Mouse (Mus musculus): ENCODE data around the gene Pds5b.
"Not testable (repeated sequence)": the region's sequence is repeated elsewhere in the genome, so short reads cannot be mapped to it uniquely, and the experiment has no call there.

Gene Pds5b

DNA sequence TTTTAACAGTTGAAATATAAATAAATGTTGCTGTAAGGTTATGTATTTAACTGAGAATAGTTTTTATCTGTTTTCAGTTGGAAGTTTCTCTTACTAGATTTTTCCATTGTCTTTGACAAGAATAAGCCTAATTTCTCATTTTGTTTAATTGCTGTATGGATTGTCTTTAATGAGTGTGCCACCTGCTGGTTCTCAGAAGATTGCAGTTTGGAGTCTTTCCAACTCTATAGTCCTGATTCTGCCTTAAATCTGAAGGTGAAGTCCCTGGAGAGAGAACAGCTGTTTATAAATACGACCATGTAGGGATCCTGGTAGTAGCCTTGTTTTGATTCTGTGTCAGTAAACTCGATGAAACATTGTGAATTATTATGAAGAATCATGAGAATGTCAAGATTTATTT lies 29.2 kb downstream of the Pds5b start:
- DNase-seq (ENCODE audit: low read depth, low spot score), result peak; percentile 77

- not testable (repeated sequence) for DNase-seq (ENCODE audit: low read depth, low spot score)
Observed at GRCm38 (mm10) chr5:150706651-150707050, 33.1 kb downstream of the Pds5b start.

DNA sequence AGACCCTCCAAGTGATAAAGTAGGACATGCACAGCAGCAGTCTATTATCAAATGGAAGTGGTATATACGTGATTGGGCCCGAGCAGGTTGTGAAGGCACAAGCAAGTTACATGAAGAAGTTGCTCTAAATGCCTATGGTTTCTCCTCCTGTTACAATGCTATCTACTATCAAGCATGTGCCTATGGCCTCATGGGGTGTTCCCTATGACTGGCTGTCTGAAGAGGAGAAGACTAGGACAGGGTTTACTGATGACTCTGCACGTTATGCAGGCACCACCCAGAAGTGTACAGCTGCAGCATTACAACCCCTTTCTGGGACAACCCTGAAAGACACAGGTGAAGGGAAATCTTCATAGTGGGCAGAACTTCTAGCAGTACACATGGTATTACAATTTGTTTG lies 33.6 kb downstream of the Pds5b start:
- not testable (repeated sequence) for DNase-seq (ENCODE audit: low read depth, low spot score)

GRCm38 (mm10) chr5:150711503-150711902 lies 38.0 kb downstream of the Pds5b start:
- no peak for DNase-seq (ENCODE audit: low read depth, low spot score)

DNA sequence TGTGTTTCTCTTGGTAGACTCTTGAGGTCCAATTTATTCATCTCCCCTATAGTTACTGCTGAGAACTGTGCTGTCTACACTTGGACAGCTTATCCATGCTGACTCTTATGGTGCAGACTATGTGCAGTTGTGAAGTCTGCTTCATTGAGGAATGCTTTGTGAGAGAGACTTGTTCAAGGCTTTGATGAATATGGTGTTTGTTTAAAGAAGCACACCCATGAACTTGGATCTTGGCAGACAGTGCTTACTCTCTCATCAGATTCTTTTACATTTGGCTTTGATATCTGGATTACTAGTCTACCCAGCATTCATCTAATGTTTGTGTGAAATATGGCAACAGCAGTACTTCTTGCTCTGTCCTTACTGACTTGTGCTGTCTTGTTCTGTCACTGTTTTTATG lies 39.9 kb downstream of the Pds5b start:
- DNase-seq (ENCODE audit: low read depth, low spot score), result no peak

DNA sequence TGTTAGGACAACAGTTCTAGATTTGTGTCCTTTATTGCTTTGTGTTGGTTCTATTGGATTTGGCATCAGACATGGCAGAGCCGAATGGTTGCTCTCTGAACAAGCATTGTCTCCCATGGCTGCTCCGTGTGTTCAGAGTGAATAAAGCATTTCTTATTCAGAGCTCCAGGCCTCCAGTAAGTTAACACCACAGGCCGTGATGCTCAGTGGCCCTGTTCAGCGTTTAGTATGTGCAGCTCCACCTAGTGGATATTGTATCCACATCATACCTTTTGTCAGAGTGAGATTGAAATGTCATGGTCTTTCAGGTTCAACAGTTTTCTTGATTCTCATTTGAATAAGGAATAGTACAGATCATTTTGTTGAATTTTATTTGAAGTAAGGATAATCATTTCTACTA lies 44.2 kb downstream of the Pds5b start:
- peak; percentile 77 for DNase-seq (ENCODE audit: low read depth, low spot score)

DNA sequence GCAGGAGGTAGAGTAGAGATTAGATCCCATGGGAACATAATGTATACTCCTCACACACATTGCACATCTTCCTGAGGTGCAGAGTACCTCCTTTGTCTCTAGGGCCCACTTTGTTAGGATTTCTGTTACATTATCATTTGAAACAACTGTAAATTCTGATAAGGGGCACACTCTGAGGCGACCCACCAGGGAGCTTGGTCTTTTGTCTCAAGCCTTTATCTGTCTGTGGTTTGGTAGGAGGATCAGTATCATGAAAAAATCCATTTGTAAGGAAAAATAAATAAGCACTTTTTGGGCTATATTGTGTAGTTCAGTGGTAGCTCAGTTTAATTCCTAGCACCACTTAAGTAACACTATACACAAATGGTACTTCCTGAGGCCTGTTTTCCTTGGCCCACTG lies 51.1 kb downstream of the Pds5b start:
- no peak for DNase-seq (ENCODE audit: low read depth, low spot score)

DNA sequence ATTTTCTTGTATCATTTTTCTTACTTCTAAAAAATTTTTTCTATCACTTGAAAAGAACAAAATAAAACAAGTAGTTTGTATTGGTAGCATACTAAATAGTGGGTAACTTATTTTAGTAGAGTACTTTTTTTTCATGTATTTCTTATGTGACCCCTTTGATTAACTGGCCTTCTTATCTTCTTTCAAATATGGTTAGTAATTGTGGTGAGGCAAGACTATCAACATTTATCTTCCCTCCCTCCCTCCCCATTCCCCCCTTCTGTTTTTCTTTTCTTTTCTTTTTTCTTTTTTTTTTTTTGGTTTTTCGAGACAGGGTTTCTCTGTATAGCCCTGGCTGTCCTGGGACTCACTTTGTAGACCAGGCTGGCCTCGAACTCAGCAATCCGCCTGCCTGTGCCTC lies 63.5 kb downstream of the Pds5b start:
- DNase-seq (ENCODE audit: low read depth, low spot score), result not testable (repeated sequence)

GRCm38 (mm10) chr5:150739311-150739710 lies 65.8 kb downstream of the Pds5b start:
- no peak for DNase-seq (ENCODE audit: low read depth, low spot score)

- DNase-seq (ENCODE audit: low read depth, low spot score), result no peak
Observed at GRCm38 (mm10) chr5:150740597-150740996, 67.1 kb downstream of the Pds5b start.

DNA sequence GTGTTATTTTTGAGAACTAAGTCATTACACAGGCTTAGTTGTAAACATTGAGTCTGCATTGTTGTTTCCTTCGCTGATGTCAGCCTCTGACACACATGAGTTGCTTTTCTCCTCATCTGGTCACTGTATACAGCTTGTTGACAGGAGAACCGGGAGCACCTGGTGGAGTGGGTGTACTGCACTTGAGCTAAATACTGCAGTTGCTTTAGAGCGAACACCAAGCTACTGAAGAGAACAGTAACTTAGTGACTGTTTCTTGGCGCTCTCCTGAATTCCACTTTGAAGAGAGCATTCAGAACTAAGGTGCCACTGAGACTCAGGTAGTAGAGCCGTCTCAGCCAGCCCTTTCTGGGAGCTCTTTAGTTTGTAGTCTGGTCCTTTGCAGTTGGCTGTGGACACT lies 83.1 kb downstream of the Pds5b start:
- DNase-seq (ENCODE audit: low read depth, low spot score), result peak; percentile 46

DNA sequence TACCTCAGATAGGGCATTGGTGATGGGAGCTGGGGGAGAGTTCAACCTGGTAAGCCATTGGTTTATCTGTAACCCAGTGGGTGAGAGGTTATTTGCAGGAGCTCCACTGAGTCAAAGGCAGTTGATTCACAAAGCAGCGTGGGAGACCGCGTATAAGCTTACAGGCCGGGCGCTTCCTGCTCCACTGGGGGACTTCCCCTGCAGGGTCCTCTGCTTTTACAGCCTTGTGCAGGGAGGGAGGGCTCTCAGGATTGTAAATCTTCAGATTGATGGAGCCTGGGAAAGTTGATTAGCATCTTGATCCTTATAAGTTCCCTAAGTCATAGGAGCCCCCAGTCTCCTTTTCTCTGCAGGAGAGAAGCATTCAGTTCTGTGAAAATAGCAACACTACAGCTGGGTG lies 98.9 kb downstream of the Pds5b start:
- DNase-seq (ENCODE audit: low read depth, low spot score), result no peak

DNA sequence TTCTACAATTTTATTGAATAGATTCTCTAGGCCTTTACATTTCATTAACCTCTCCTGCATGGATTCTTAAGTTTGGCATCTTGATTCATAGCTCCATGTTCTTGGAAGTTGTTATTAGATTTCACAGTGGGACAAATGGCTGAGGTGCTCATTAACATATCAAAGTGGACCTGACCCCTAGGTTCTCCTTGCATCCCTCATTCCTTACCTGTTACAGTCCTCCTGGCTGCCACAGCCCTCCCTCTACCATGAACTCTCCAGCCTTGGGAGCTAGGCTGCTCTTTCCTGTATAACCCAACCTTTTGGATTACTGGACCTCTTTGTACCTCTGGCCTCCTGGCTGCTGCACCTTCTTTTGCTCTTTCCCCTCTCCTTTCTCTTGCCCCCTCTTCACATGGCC lies 99.5 kb downstream of the Pds5b start:
- DNase-seq (ENCODE audit: low read depth, low spot score), result no peak

GRCm38 (mm10) chr5:150788261-150788660 lies 114.7 kb downstream of the Pds5b start:
- no peak for DNase-seq (ENCODE audit: low read depth, low spot score)

- DNase-seq (ENCODE audit: low read depth, low spot score), result no peak
Observed at GRCm38 (mm10) chr5:150789039-150789438, 115.5 kb downstream of the Pds5b start.

- DNase-seq (ENCODE audit: low read depth, low spot score), result no peak
Observed at GRCm38 (mm10) chr5:150794181-150794580, 120.6 kb downstream of the Pds5b start.

- no peak for DNase-seq (ENCODE audit: low read depth, low spot score)
Observed at GRCm38 (mm10) chr5:150800056-150800455, 126.5 kb downstream of the Pds5b start.

- DNase-seq (ENCODE audit: low read depth, low spot score), result no peak
Observed at GRCm38 (mm10) chr5:150814111-150814990, 140.8 kb downstream of the Pds5b start.

DNA sequence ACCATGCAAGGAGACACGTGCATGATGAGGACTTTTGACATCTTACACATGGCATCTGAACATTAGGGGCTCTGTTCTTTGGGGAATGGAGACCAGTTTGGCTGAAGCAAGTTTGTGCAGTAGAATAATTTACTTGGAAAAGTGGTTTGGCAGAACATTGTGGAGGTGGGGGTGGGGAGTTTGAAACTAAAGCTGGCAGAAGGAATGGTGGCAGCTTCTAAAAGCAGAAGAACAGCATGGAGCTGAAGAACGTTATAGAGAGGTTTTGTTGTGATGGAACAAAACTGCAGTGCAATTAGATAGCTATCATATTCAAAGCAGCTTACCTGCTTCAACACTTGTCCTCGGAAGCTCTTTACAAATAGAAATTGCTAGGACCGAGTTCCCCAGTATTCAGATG lies 141.9 kb downstream of the Pds5b start:
- DNase-seq (ENCODE audit: low read depth, low spot score), result peak; percentile 58

DNA sequence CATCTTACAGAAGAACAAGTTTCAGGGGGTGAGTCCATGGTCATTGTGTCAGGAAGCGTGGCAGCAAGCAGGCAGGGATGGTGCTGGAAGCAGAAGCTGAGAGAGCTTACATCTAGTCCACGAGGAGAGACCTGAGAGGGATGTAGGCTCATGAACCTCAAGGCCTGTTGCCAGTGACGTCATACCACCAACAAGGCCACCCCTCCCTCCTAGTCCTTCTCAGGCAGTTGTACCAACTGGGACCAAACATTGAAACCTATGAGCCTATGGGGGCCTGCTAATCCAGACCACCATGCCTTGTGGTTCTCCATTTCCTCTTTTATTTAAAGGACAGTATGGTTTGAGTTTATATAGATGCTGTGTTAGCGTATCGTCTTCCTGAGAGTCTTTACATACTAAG lies 143.2 kb downstream of the Pds5b start:
- DNase-seq (ENCODE audit: low read depth, low spot score), result no peak

DNA sequence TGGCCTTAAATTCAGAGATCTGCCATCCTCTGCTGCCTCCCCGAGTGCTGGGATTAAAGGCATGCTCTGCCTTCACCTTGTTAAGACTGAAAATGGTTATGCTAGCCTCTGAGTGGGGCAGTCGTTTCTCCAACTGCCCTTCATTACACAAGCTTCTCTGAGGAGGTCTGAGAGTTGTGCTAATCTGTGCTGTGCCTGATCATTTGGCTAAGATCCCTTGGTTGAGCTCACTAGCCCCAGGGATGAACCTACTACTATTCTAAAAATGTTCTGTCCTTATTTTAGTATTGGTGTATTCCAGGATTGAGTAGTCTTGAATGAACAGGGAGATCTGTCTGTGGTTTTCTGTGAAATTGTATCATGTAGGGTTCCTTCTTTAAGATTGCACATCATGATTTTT lies 144.5 kb downstream of the Pds5b start:
- no peak for DNase-seq (ENCODE audit: low read depth, low spot score)

GRCm38 (mm10) chr5:150818886-150819285 lies 145.3 kb downstream of the Pds5b start:
- DNase-seq (ENCODE audit: low read depth, low spot score), result no peak

- no peak for DNase-seq (ENCODE audit: low read depth, low spot score)
Observed at GRCm38 (mm10) chr5:150819520-150819919, 146.0 kb downstream of the Pds5b start.

GRCm38 (mm10) chr5:150821152-150821551 lies 147.6 kb downstream of the Pds5b start:
- no peak for DNase-seq (ENCODE audit: low read depth, low spot score)
